Mouse (Mus musculus) ES-E14 (cell line): ENCODE measurements around the gene Ctnnd2. TPM values are rescaled to one million over a fixed set of nuclear protein-coding genes. Genes with fewer than 3 reads are reported as not detected.

ENCODE experiments used
- DNase-seq: peaks from one replicate; pipeline ENCODE4 v3.0.0-alpha.2; 2013; ENCODE audit warnings: low read depth, low spot score
- H3K27ac ChIP-seq: 2 replicates; pipeline ENCODE4 v1.5.1; 2012; ENCODE audit warnings: low read depth, mild to moderate bottlenecking, low read length, moderate library complexity, mixed read lengths; ENCODE audit not compliant: poor library complexity, insufficient read depth, severe bottlenecking
- H3K36me3 ChIP-seq: 2 replicates; pipeline ENCODE4 v1.6.1; 2012; ENCODE audit warnings: mild to moderate bottlenecking, low read length, moderate library complexity, mixed read lengths; ENCODE audit not compliant: control insufficient read depth, poor library complexity, insufficient read depth, severe bottlenecking
- H3K4me1 ChIP-seq, 2 experiments: fragments of 150-350 bp in 1 of 2; sonication (generic) in 1 of 2; 2 replicates each; pipeline ENCODE4 v1.6.1; 2012; ENCODE audit warnings: low read length in 2 of 2, mild to moderate bottlenecking in 1 of 2, mixed read lengths in 1 of 2; ENCODE audit not compliant: control insufficient read depth in 2 of 2, insufficient read depth in 2 of 2, poor library complexity in 1 of 2
- H3K4me3 ChIP-seq, 2 experiments: fragments of 150-350 bp in 1 of 2; sonication (generic) in 1 of 2; 2 replicates each; pipeline ENCODE4 v1.5.1; 2012; ENCODE audit warnings: low read length in 2 of 2, low read depth in 1 of 2, mild to moderate bottlenecking in 1 of 2, mixed read lengths in 1 of 2; ENCODE audit not compliant: insufficient read depth in 1 of 2, poor library complexity in 1 of 2, severe bottlenecking in 1 of 2
- H3K9ac ChIP-seq: 2 replicates; pipeline ENCODE4 v1.6.1; 2012; ENCODE audit warnings: low read depth, mild to moderate bottlenecking, low read length, mixed read lengths; ENCODE audit not compliant: poor library complexity, insufficient read depth, severe bottlenecking
- H3K9me3 ChIP-seq: fragments of 150-350 bp; sonication (generic); 2 replicates; pipeline ENCODE4 v1.6.1; 2012; ENCODE audit warnings: low read depth, mild to moderate bottlenecking, low read length; ENCODE audit not compliant: control insufficient read depth, insufficient read depth
- CHD2 ChIP-seq: IDR thresholded peaks from 2 replicates; pipeline ENCODE4 v1.6.1; 2014; ENCODE audit warnings: mild to moderate bottlenecking, low read depth, low read length, inconsistent platforms
- HCFC1 ChIP-seq: IDR thresholded peaks from 2 replicates; pipeline ENCODE4 v1.6.1; 2012; ENCODE audit warnings: low read length, inconsistent platforms, borderline replicate concordance; ENCODE audit not compliant: insufficient read depth
- MAFK ChIP-seq: IDR thresholded peaks from 2 replicates; pipeline ENCODE4 v1.6.1; 2014; ENCODE audit warnings: mild to moderate bottlenecking, low read depth, low read length, inconsistent platforms; ENCODE audit not compliant: insufficient read depth
- ZC3H11A ChIP-seq: IDR thresholded peaks from 2 replicates; pipeline ENCODE4 v1.6.1; 2012; ENCODE audit warnings: low read depth, mild to moderate bottlenecking, inconsistent platforms, low read length, borderline replicate concordance
- ZNF384 ChIP-seq: IDR thresholded peaks from 2 replicates; pipeline ENCODE4 v1.6.1; 2012; ENCODE audit warnings: low read depth, low read length, inconsistent platforms
- in situ Hi-C, 2 experiments: fragments of 600-800 bp; cut with MboI; formaldehyde crosslinking; loops; one replicate each; pipeline ENCODE4 v1.15.1; 2025; ENCODE audit warnings: low sequenced_read_pairs in 2 of 2, inconsistent platforms in 1 of 2; ENCODE audit not compliant: unreplicated experiment in 2 of 2
- total RNA-seq: library from RNA; depleted of rRNA; stranded (reverse); fragments of 300-350 nt; gene quantifications from 2 replicates; pipeline ENCODE4 v1.2.3, GENCODE M21; 2012

The Ctnnd2 gene
- total RNA-seq, 1 experiment: 3.6 TPM

- Histone ChIP-seq H3K36me3 (no peaks in the 10 kb centered on the region), H3K9ac (no peak overlapping the region), H3K4me1 (no peaks in the 10 kb centered on the region), H3K9me3 (no peaks in the 10 kb centered on the region), H3K27ac (no peak overlapping the region), H3K4me3 (no peak overlapping the region)
- in situ Hi-C loops: no loop called here
- no peak for DNase-seq
- TF ChIP-seq CHD2 (no peak), HCFC1 (no peak), ZNF384 (no peak), ZC3H11A (no peak), MAFK (no peak)
Observed at GRCm38 (mm10) chr15:30827424-30828263, 655.3 kb downstream of the Ctnnd2 start.

GRCm38 (mm10) chr15:30857277-30858176, 685.1 kb downstream of the Ctnnd2 start:
- Histone ChIP-seq H3K9ac (no peak overlapping the region), H3K27ac (no peak overlapping the region), H3K36me3 (no peaks in the 10 kb centered on the region), H3K4me3 (no peak overlapping the region), H3K4me1 (no peaks in the 10 kb centered on the region), H3K9me3 (no peaks in the 10 kb centered on the region)
- DNase-seq: no peak
- in situ Hi-C loops: no loop called here
- TF ChIP-seq ZC3H11A (no peak), ZNF384 (no peak), MAFK (no peak), HCFC1 (no peak), CHD2 (no peak)

GRCm38 (mm10) chr15:30867429-30867828, 695.0 kb downstream of the Ctnnd2 start:
- TF ChIP-seq MAFK (peak; percentile 57; the same call in 1 of the 2 replicates), ZC3H11A (no peak), HCFC1 (no peak), CHD2 (no peak), ZNF384 (no peak)
- Histone ChIP-seq H3K9ac (no peak overlapping the region), H3K4me3 (no peak overlapping the region), H3K27ac (no peak overlapping the region), H3K9me3 (no peaks in the 10 kb centered on the region), H3K4me1 (no peaks in the 10 kb centered on the region), H3K36me3 (no peaks in the 10 kb centered on the region)
- in situ Hi-C loops: no loop called here
- no peak for DNase-seq

GRCm38 (mm10) chr15:30869673-30870512, 697.5 kb downstream of the Ctnnd2 start:
- TF ChIP-seq MAFK: no peak
- no peak for TF ChIP-seq CHD2
- Histone ChIP-seq H3K36me3 (no peaks in the 10 kb centered on the region), H3K4me1 (no peaks in the 10 kb centered on the region), H3K27ac (no peak overlapping the region), H3K9me3 (no peaks in the 10 kb centered on the region), H3K9ac (no peak overlapping the region), H3K4me3 (no peak overlapping the region)
- no peak for DNase-seq
- in situ Hi-C loops: no loop called here
